21 mouse cellular contexts compared by ENCODE assay signal in the genomic region with DNA sequence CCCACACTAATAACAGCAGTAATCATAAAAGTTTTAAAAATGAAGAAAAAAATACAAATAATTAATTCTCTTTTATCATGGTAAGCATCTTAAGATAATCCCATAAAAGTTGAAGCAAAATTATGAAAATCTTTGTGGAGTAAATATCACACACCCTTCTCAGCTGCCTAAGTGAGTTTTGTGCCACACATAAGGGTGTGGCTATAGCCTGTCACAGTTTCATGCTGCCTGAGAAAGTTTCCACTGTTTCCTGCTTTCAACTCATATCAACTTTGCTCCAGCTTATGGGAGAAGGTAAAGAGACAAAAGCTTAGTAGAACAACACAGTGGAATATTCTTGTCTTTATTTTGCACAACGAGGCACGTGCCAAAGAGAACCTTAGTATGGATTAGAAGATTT.
DNase-seq lines count a peak whose midpoint lies in the region; ATAC-seq and TF ChIP-seq lines count a peak whose summit lies in the region.
"Had no signal": no experiment of that assay in that cellular context is flagged by ENCODE, and none has a peak within 500 bp of the region (broad histone marks: within the 10 kb centered on the region; RNA-seq: fewer than 3 reads in every experiment).

No protein-coding gene starts in this region.

- no peak for TF ChIP-seq EP300 in stomach, postnatal 0 days (optimal IDR thresholded peaks at IDR 0.05)

- no peak for DNase-seq in stomach, postnatal 0 days (ENCODE audit: low spot score)
- no peak for DNase-seq in cerebellum, postnatal 25 days
- no peak for DNase-seq in layer of hippocampus, postnatal 36 days
- no peak for DNase-seq in lung, adult 2 months
- DNase-seq: adrenal gland, adult 2 months; adrenal gland, adult 8-10 months; adrenal gland, postnatal 10 days; adrenal gland, postnatal 14 days; adrenal gland, postnatal 25 days; adrenal gland, postnatal 36 days; B cell, adult 2 months; cerebellum, adult 11 months; cerebellum, adult 11-12 months; cerebellum, adult 18-20 months had no signal

- ATAC-seq in stomach, embryonic 15.5 days (ENCODE audit: insufficient read depth, low FRiP score, low read depth), result peak; percentile 76
- peak; percentile 56; the same call in 1 of the 2 replicates for ATAC-seq in stomach, embryonic 16.5 days (ENCODE audit: insufficient read depth, low FRiP score)
- ATAC-seq in stomach, postnatal 0 days (ENCODE audit: low FRiP score, low TSS enrichment), result peak; percentile 88
- ATAC-seq: activated CD4-positive, CD25-positive, alpha-beta regulatory T cell, adult 4 months; CD4-positive, CD25-positive, alpha-beta regulatory T cell, adult 4 months; Patski had no signal

- no peaks in the 10 kb centered on the region for H3K27me3 ChIP-seq in stomach, embryonic 15.5 days (replicated peaks)
- H3K27me3 ChIP-seq in stomach, embryonic 16.5 days (ENCODE audit: control insufficient read depth, insufficient read depth, low read length), result no peaks in the 10 kb centered on the region
- H3K27me3 ChIP-seq in stomach, postnatal 0 days (ENCODE audit: control insufficient read depth, insufficient read depth, low read length), result no peaks in the 10 kb centered on the region
- H3K27me3 ChIP-seq: CH12.LX had no signal

- no peaks in the 10 kb centered on the region for H3K4me1 ChIP-seq in stomach, embryonic 15.5 days
- peaks cover 3% of the 10 kb centered on the region; the same call in 1 of the 2 replicates for H3K4me1 ChIP-seq in stomach, embryonic 16.5 days (ENCODE audit: control insufficient read depth, insufficient read depth, low read length)
- H3K4me1 ChIP-seq in stomach, postnatal 0 days (replicated peaks; ENCODE audit: control insufficient read depth, insufficient read depth), result no peaks in the 10 kb centered on the region
- no peaks in the 10 kb centered on the region for H3K4me1 ChIP-seq in lung, adult 2 months (ENCODE audit: control insufficient read depth, insufficient read depth, low read length)

- no peak overlapping the region for H3K4me3 ChIP-seq in stomach, embryonic 15.5 days (replicated peaks)
- H3K4me3 ChIP-seq in stomach, embryonic 16.5 days (replicated peaks; ENCODE audit: low read length), result no peak overlapping the region
- no peak overlapping the region for H3K4me3 ChIP-seq in stomach, postnatal 0 days (ENCODE audit: low read depth, low read length)
- no peak overlapping the region for H3K4me3 ChIP-seq in lung, adult 2 months (replicated peaks; ENCODE audit: extremely low read depth, low read depth, low read length)

- H3K9me3 ChIP-seq in stomach, embryonic 15.5 days, result no peaks in the 10 kb centered on the region
- no peaks in the 10 kb centered on the region for H3K9me3 ChIP-seq in stomach, embryonic 16.5 days (replicated peaks; ENCODE audit: control insufficient read depth, low read length)
- no peaks in the 10 kb centered on the region for H3K9me3 ChIP-seq in stomach, postnatal 0 days (ENCODE audit: control insufficient read depth, low read length)
- H3K9me3 ChIP-seq: G1E had no signal

- H3K27ac ChIP-seq in stomach, embryonic 15.5 days, result no peak overlapping the region
- H3K27ac ChIP-seq in stomach, embryonic 16.5 days (ENCODE audit: low read length), result 0 out of 2 replicates have a peak overlapping the region, but pooled peaks have one; percentile 30
- H3K27ac ChIP-seq in stomach, postnatal 0 days (replicated peaks), result peak overlapping the region; percentile 77

- no peaks in the 10 kb centered on the region for H3K36me3 ChIP-seq in stomach, embryonic 15.5 days
- no peaks in the 10 kb centered on the region for H3K36me3 ChIP-seq in stomach, embryonic 16.5 days (ENCODE audit: control insufficient read depth, insufficient read depth, low read length)
- no peaks in the 10 kb centered on the region for H3K36me3 ChIP-seq in stomach, postnatal 0 days (ENCODE audit: control insufficient read depth, insufficient read depth, low read length)
- H3K36me3 ChIP-seq: G1E had no signal

- WGBS in stomach, embryonic 15.5 days, result 73% methylated on average over 2 of the region's 2 CpGs
- WGBS in stomach, embryonic 16.5 days, result 63% methylated on average over 2 of the region's 2 CpGs
- 63% methylated on average over 2 of the region's 2 CpGs for WGBS in stomach, postnatal 0 days
- WGBS in lung, adult 2 months, result 88% methylated on average over 2 of the region's 2 CpGs

- H3K4me2 ChIP-seq in stomach, embryonic 15.5 days, result no peak overlapping the region
- no peak overlapping the region for H3K4me2 ChIP-seq in stomach, embryonic 16.5 days (ENCODE audit: low read depth, low read length)
- no peak overlapping the region for H3K4me2 ChIP-seq in stomach, postnatal 0 days (replicated peaks; ENCODE audit: low read depth)

- no peak for TF ChIP-seq POLR2A in lung, adult 2 months (IDR thresholded peaks at IDR 0.05; ENCODE audit: borderline replicate concordance, extremely low read depth, low read depth, low read length)

- no peak overlapping the region for H3K9ac ChIP-seq in stomach, embryonic 15.5 days
- no peak overlapping the region for H3K9ac ChIP-seq in stomach, embryonic 16.5 days (ENCODE audit: low read length)
- H3K9ac ChIP-seq in stomach, postnatal 0 days (ENCODE audit: low read length), result no peak overlapping the region

- TF ChIP-seq CTCF in stomach, postnatal 0 days (IDR thresholded peaks at IDR 0.05; ENCODE audit: low read depth), result no peak
- TF ChIP-seq CTCF in lung, adult 2 months (IDR thresholded peaks at IDR 0.05; ENCODE audit: insufficient read depth, low read length), result no peak
